Mouse (Mus musculus): ENCODE measurements around the gene Arhgef15.

The Arhgef15 gene

DNA sequence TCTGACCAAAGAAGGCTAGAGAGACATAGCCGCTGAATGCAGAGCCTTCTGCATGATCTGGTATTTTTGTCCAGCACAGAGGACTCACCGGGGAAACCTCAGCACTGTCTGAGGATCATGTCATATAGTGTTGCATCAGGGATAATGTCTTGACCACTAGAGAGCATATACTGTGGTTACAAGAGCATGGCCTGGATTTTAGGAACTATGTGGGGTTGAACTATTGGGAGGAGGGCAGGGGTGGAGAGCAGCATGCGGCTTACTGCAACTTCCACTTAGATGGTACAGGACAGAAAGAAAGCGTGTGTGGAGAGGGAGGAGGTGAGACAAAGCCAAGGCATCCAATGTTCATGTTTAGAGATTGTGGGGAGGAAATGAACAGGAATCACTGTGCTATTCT lies 42.7 kb downstream of the Arhgef15 start:
- no peak for DNase-seq (ENCODE audit: extremely low spot score)

- DNase-seq (ENCODE audit: extremely low spot score), result no peak
Measured at GRCm38 (mm10) chr11:68911531-68912177, 45.6 kb downstream of the Arhgef15 start.

- no peak for DNase-seq (ENCODE audit: extremely low spot score)
Measured at GRCm38 (mm10) chr11:68908846-68909503, 48.3 kb downstream of the Arhgef15 start.

DNA sequence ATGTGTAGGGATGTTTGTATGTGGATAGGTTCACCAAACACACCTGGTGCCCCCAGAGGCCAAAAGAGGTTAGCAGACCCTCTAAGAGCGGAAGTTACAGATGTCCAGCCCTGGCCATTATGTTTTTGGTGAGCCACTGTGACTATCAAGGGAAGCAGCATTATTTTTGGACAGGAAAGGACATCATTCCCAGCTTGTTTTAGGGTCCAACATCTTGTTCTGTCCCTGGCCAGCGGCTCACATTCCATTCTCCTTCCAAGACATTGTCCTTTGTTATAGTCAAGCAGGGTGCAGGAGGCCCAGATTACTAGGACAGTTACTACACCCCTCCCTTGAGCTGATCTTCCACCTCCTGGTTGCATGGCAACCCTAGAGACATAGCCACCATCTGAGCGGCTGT lies 50.0 kb downstream of the Arhgef15 start:
- DNase-seq (ENCODE audit: extremely low spot score), result no peak

DNA sequence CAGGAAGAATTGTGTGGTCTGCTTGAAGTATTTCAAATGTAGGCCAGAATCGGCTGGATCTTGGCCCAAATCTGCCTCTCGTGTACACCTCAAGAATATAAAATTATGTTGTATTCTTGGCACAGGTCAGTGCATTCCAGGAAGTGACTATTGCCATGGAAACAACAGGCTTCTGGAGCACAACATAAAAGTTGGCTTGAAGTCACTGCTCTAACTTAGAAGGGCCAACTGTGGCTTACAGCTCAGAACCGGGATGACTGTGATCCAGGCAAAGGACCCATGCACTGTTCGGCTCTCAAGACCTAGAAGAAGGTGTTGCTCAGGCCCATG lies 50.9 kb downstream of the Arhgef15 start:
- no peak for DNase-seq (ENCODE audit: extremely low spot score)

- DNase-seq (ENCODE audit: extremely low spot score), result no peak
Measured at GRCm38 (mm10) chr11:68905665-68906460, 51.4 kb downstream of the Arhgef15 start.

DNA sequence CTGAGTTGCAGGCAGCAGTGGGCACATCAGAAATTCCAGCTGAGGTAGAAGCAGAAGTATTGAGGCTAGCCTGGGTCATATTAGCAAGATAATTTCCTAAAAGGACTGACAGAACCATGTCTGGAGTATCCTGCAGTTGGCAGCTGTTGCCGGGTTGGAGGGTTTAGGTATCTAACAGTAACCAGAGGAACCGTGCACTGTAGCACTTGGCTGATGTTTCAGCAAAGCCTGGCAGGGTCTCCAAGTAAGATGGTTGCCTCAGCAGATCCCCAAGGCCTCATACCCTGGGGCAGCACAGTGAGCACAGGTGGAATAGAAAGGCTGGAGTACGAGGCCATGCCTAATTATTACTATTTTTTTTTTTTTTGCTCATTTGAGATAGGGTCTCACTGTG lies 52.1 kb downstream of the Arhgef15 start:
- no peak for DNase-seq (ENCODE audit: extremely low spot score)

DNA sequence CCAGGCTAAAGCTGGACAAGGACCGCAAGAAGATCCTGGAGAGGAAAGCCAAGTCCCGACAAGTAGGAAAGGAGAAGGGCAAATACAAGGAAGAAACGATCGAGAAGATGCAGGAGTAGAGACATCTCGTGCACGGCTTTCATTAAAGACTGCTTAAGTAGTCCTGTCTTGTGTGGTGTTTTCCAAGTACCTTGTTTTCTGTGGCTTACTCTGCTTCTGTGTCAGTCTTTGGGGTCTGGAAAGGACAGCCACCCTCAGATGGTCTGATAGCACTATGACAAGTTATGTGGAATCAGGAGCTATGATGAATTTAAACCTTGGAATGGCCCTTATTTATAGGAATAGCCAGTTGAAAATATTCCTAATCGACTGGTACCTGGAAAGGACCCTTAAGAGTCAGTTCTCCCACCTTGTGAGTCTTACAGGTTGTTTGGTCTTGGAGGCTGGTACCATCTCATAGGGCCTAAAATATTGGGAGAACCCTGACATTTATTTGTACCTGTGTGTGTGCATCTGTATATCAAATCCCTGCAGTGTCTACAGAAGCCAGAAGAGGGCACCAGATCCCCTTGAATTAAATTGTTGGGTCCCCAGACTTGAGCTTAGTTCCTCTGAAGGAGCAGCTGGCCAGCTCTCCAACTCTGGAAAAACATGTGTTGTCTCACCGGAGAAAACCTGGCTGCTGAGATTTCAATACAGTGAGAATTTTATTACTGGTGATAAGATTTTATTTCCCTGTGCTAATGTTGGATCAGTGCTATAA lies 52.7 kb downstream of the Arhgef15 start:
- DNase-seq (ENCODE audit: extremely low spot score), result peak; percentile 74

DNA sequence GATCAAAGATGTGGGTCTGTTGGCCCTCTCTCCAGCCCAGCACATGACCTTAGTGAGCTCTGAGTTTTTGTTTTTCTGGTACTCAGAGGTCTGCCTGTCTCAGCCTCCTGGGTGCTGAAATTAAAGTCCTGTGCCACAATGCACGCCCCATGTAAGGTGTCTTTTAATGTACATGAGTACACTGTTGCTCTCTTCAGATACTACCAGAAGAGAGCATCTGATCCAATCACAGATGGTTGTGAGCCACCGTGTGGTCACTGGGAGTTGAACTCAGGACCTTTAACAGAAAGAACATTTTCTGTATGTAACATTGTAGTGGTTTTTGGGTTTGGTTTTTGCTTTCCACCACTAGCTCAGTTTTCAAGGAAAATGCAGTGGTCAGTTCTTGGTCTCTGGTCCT lies 53.5 kb downstream of the Arhgef15 start:
- no peak for DNase-seq (ENCODE audit: extremely low spot score)

GRCm38 (mm10) chr11:68902823-68903222 lies 54.5 kb downstream of the Arhgef15 start:
- no peak for DNase-seq (ENCODE audit: extremely low spot score)

- DNase-seq (ENCODE audit: extremely low spot score), result no peak
Measured at GRCm38 (mm10) chr11:68902367-68902766, 54.9 kb downstream of the Arhgef15 start.

- DNase-seq (ENCODE audit: extremely low spot score), result no peak
Measured at GRCm38 (mm10) chr11:68902047-68902364, 55.3 kb downstream of the Arhgef15 start.

DNA sequence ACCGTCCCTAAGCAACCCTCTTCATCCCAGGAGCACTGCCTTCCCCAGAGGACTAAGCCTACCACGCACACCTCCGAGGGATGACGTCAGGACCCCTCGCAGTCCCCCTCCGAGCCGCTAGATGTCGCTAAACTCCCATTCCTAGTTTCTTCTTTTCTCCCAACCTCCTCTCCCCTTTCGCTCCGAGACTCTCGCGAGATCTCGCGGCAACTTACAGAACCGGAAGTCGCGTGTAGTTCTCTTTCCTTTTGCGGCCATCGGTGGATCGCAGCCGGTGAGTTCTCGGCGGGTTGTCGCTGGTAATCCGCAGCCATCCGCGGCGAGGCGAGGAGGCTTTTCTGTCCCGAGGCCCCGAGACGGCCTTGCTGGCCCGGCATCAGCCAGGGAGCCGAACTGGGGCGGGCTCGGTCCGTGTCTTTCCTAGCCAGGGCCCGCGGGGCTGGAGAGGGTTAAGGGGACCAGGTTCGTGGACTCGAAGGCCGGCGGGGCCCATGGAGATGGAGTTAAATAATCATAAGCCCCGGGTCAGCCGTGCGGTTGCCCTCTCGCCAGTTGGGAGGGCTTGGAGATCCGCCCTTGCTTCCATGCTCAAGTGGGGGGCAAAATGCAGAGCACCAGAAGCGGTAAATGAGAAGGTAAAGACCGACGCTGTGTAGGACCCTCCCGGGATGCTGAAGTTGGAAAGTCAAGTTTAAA lies 55.8 kb downstream of the Arhgef15 start, which contains the start of gene Rpl26:
Gene Rpl26 (plus strand): TSS at position 233 of the 696 bp plus-strand sequence.
- peak; percentile 99 for DNase-seq (ENCODE audit: extremely low spot score)

- DNase-seq (ENCODE audit: extremely low spot score), result no peak
Measured at GRCm38 (mm10) chr11:68900519-68901350, 56.5 kb downstream of the Arhgef15 start.

DNA sequence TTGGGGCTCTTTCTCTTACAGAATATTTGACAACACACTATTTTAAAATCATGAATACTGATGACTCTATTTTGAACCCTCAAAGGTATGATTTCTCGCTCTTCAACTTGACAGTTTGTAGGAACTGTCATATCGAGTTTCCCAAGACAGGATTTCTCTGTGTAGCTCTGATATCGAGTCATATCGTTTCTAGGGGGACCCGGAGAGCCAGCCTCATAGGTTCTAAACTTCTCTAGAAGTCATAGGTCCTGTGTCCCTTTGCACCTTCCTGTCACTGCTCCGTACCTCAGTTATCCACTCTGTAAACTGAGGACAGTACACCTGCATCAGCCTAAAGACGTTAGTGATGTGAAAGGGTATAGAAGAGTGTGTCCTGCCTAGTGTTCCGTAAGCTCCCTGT lies 57.5 kb downstream of the Arhgef15 start:
- DNase-seq (ENCODE audit: extremely low spot score), result no peak

DNA sequence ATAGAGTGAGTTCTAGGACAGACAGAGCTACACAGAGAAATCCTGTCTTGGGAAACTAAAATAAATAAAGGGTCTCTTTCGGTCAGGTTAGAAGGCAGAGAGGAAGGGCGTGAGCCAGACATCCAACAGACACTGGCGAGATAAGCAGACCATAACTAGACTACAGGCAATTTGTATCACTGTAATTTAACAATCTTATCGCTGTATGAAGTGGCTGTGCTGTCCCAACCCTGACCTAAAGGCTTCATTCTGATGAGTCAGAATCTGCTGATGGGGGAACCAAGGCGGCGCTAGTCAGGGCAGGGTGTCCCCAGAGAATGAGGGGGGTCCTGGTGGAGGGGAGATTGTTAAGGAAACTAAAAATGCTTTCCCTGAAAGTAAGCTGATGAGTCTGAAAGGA lies 58.5 kb downstream of the Arhgef15 start:
- DNase-seq (ENCODE audit: extremely low spot score), result no peak

DNA sequence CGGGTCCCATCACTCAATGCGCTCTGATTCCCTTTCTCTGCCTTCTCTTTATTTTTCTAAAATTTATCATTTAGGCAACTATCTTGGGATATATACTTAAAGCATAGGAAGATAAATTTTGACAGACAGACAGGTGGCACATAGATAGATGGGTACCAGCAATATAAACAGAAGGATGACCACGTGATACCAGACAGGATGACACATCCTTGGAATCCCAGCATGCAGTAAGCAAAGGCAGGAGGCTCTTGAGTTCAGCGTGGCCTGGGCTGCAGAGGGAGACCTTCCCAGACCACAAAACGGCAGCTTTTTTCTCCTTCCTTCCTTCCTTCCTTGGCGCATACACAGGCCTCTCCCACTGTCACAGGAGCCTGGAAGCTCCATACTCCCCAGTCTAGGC lies 59.4 kb downstream of the Arhgef15 start:
- DNase-seq (ENCODE audit: extremely low spot score), result no peak

DNA sequence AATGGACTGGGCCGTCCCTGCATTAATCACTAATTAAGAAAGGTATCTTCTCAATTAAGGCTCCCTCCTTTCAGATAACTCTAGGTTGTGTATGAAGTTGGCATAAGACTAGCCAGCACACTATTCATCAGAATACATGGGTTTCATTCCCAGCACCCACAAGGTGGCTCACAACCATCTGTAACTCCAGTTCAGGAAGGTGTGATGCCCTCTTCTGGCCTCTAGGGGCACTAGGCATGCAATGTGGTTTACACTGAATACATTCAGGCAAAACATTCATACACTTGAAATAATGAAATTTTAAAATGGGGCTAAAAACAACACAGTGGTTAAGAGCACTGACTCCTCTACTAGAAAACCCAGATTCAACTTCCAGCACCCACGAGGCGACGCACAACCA lies 60.2 kb downstream of the Arhgef15 start:
- no peak for DNase-seq (ENCODE audit: extremely low spot score)

GRCm38 (mm10) chr11:68896247-68896646 lies 61.0 kb downstream of the Arhgef15 start:
- no peak for DNase-seq (ENCODE audit: extremely low spot score)

DNA sequence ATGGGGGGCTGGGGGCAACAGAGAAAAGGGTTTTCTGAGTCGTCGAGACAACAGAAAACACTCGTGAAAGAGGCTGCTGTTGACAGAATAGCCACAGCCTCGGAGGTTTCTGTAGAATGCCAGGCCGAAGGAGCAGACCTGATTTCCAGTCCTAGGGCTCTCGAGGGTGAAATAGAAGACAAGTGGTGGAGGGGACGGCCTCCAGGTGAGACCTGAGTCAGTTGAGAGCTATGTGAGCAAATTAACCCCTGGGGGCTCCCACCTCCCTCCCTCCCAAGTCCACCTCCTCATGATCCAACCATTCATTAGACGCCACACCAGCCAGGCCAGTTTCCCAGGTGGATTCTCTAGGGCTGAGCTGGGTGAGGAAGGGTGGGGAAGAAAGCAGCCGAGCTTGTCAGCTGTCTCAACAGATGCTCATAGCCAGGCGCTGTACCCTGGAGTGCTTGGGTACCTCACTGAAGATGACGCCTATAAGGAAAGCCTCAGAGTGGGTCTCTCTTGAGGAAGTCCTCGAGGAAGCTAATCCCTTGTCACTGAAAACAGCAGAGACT lies 63.3 kb downstream of the Arhgef15 start:
- DNase-seq (ENCODE audit: extremely low spot score), result no peak
